Mouse (Mus musculus) heart, postnatal 0 days (tissue): ENCODE results near the gene Oser1. TPM values are rescaled to one million over a fixed set of nuclear protein-coding genes. Genes with fewer than 3 reads are reported as not detected.
A peak's percentile ranks its signal among the peaks of the same experiment; 100 is the strongest.

Experiments
- ATAC-seq: fragments of 200-750 bp; cut with Nextera tagmentation; 2 replicates; pipeline ENCODE4 v1.8.0; 2017; ENCODE audit warnings: low read depth, moderate number of reproducible peaks, moderate library complexity; ENCODE audit not compliant: insufficient read depth
- DNase-seq: peaks from one replicate; pipeline ENCODE4 v3.0.0-alpha.2; 2016; ENCODE audit warnings: low spot score
- H3K27ac ChIP-seq: fragments of 300-500 bp; sonication (generic); 2 replicates; pipeline ENCODE4 v1.5.1; 2014; ENCODE audit warnings: low read depth, mild to moderate bottlenecking
- H3K27me3 ChIP-seq: fragments of 300-500 bp; sonication (generic); 2 replicates; pipeline ENCODE4 v1.6.1; 2014; ENCODE audit warnings: low read length, mixed read lengths; ENCODE audit not compliant: control insufficient read depth, insufficient read depth
- H3K36me3 ChIP-seq: fragments of 300-500 bp; sonication (generic); replicated peaks from 2 replicates; pipeline ENCODE4 v1.6.1; 2014; ENCODE audit warnings: low read length, mixed read lengths; ENCODE audit not compliant: control insufficient read depth, insufficient read depth
- H3K4me1 ChIP-seq: fragments of 300-500 bp; sonication (generic); 2 replicates; pipeline ENCODE4 v1.6.1; 2014; ENCODE audit warnings: antibody characterized with exemption; ENCODE audit not compliant: control insufficient read depth, insufficient read depth
- H3K4me2 ChIP-seq: fragments of 300-500 bp; sonication (generic); 2 replicates; pipeline ENCODE4 v1.6.1; 2014; ENCODE audit warnings: low read depth, mild to moderate bottlenecking, low read length, moderate library complexity
- H3K4me3 ChIP-seq: fragments of 300-500 bp; sonication (generic); 2 replicates; pipeline ENCODE4 v1.5.1; 2014; ENCODE audit warnings: low read depth, low read length
- H3K9ac ChIP-seq: fragments of 300-500 bp; sonication (generic); replicated peaks from 2 replicates; pipeline ENCODE4 v1.6.1; 2014; ENCODE audit warnings: low read depth, low read length, mixed read lengths
- H3K9me3 ChIP-seq: fragments of 300-500 bp; sonication (generic); replicated peaks from 2 replicates; pipeline ENCODE4 v1.6.1; 2016; ENCODE audit warnings: low read length; ENCODE audit not compliant: control insufficient read depth
- CTCF ChIP-seq: IDR thresholded peaks from 2 replicates; pipeline ENCODE4 v1.5.1; 2016; ENCODE audit warnings: antibody characterized with exemption, control low read depth, low read depth
- EP300 ChIP-seq: IDR thresholded peaks from 2 replicates; pipeline ENCODE4 v1.6.1; 2016; ENCODE audit warnings: antibody characterized with exemption, low read depth
- WGBS: fragments of 180-500 bp; shearing (Covaris S2); extraction: QIAGEN DNeasy Blood & Tissue Kit; methylation state at CpG from one replicate; pipeline ENCODE4 v1.1.7; 2014; 5-methylcytosine and 5-hydroxymethylcytosine counted together
- polyA plus RNA-seq: library from polyadenylated mRNA; unstranded; fragments of >200 nt; fragmentation: Nextera tagmentation; extraction: Ambion mirVana; gene quantifications from 2 replicates; pipeline ENCODE4 v1.2.1, GENCODE M21; 2015
- total RNA-seq: library from RNA; depleted of rRNA; stranded (reverse); fragments of >200 nt; gene quantifications from 2 replicates; pipeline ENCODE4 v1.2.3, GENCODE M21; 2014; ENCODE audit warnings: low replicate concordance

The Oser1 gene
- total and polyA plus RNA-seq, 2 experiments from 2014 or later = 28.9 to 41.4 TPM

DNA sequence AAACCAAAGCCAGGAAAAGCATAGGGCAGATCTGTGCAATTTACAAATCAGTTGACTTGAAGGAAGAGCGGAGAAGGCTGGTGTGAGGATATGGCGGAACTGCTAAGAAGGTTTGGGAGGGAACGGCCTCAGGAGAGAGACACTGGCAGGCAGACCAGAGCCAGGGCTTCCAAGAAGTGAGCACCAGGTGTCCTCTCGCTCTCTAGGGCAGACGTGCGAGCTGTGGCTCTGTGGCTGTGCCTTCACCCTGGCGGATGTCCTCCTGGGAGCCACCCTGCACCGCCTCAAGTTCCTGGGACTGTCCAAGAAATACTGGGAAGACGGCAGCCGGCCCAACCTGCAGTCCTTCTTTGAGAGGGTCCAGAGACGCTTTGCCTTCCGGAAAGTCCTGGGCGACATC is 28.9 kb upstream of the Oser1 start:
- H3K9me3 ChIP-seq = no peaks in the 10 kb centered on the region
- 79% methylated on average over 13 of the region's 13 CpGs for WGBS
- no peak overlapping the region for H3K4me2 ChIP-seq
- no peaks in the 10 kb centered on the region for H3K36me3 ChIP-seq
- H3K9ac ChIP-seq = no peak overlapping the region
- no peaks in the 10 kb centered on the region for H3K4me1 ChIP-seq
- H3K27ac ChIP-seq = no peak overlapping the region
- H3K4me3 ChIP-seq = no peak overlapping the region
- no peak for ATAC-seq
- H3K27me3 ChIP-seq = peaks cover 4% of the 10 kb centered on the region; the same call in 1 of the 2 replicates
- no peak for DNase-seq
- TF ChIP-seq EP300 = no peak
- TF ChIP-seq CTCF = no peak

DNA sequence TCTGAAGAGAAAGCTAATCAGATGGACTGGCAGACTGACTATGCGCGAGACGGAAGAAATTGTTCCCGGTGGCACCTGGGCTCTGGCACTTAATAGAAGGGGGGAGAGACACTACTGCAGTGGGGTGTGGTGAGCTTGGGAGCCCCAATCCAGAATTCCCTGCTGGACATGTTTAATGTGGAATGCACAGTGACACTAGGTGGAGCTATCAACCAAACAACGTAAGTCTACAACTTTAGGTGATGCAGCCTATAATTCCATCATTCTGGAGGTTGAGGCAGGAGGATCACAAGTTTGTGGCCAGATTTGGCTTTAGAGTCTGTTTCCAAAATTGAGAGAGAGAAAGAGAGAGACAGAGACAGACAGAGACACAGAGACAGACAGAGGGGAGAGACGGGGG is 28.2 kb upstream of the Oser1 start:
- Histone ChIP-seq H3K36me3 (no peaks in the 10 kb centered on the region), H3K4me1 (no peaks in the 10 kb centered on the region), H3K27ac (no peak overlapping the region), H3K9ac (no peak overlapping the region), H3K9me3 (no peaks in the 10 kb centered on the region), H3K4me3 (no peak overlapping the region), H3K27me3 (0 out of 2 replicates have a peak, but pooled peaks cover 4% of the 10 kb centered on the region), H3K4me2 (no peak overlapping the region)
- WGBS = 73% methylated on average over 6 of the region's 6 CpGs
- ATAC-seq (no peak), DNase-seq (no peak)
- TF ChIP-seq EP300 (no peak), CTCF (peak; percentile 61)

DNA sequence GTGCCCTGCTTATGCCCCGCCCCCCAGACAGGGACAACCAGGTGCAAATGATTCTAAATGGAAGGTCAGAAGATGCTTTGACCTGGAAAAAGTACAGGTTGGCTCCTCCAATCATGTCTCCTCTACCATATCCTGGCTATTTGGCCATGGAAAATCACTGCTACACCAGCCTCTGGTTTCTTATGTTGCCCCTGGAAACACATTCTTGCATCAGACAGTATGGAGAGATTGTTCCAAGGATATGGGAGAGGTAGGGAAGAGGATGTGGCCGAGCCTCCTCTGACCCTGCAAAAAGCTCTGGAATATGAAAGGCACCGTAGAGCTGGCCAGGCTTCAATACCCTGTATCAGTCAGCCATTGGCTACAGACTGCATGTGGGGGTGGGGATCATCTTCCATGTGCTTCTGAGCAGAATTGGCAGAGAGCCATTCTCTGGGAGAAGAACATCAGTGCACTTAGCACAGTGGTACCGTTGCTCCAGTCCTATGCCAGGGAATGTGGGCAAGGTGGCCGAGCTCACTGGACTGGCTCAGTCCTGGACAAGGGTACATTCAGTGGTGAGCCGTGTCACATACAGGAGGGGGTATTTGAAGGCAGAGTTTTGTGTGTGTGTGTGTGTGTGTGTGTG is 26.3 kb upstream of the Oser1 start:
- ATAC-seq (no peak), DNase-seq (no peak)
- no peak overlapping the region for H3K9ac ChIP-seq
- no peak overlapping the region for H3K4me2 ChIP-seq
- no peak overlapping the region for H3K27ac ChIP-seq
- H3K9me3 ChIP-seq = no peaks in the 10 kb centered on the region
- H3K4me1 ChIP-seq = no peaks in the 10 kb centered on the region
- WGBS = 39% methylated on average over 6 of the region's 6 CpGs
- no peaks in the 10 kb centered on the region for H3K27me3 ChIP-seq
- H3K4me3 ChIP-seq = no peak overlapping the region
- TF ChIP-seq EP300 (no peak), CTCF (no peak)
- H3K36me3 ChIP-seq = no peaks in the 10 kb centered on the region

DNA sequence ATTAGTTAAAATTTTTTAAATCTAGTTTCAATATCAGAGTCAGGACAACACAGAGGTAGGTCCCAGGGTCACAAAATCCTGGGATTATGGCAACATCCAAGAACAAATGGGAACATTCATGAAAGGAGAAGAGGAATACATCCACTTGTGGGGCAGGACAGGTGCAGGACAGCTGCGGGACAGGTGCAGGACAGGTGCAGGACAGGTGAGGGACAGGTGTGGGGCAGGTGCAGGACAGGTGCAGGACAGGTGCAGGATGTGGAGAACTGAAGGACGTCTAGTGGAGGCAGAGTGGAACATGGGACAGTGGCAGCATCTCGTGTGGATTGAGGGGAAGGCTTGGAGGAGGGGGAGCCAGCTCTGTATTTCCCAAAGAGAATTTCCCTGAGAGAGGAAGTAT is 24.8 kb upstream of the Oser1 start:
- Histone ChIP-seq H3K27me3 (no peaks in the 10 kb centered on the region), H3K4me3 (no peak overlapping the region), H3K9ac (no peak overlapping the region), H3K4me2 (no peak overlapping the region), H3K4me1 (no peaks in the 10 kb centered on the region), H3K36me3 (no peaks in the 10 kb centered on the region), H3K9me3 (no peaks in the 10 kb centered on the region), H3K27ac (no peak overlapping the region)
- 49% methylated on average over 3 of the region's 3 CpGs for WGBS
- no peak for ATAC-seq
- no peak for DNase-seq
- no peak for TF ChIP-seq CTCF

DNA sequence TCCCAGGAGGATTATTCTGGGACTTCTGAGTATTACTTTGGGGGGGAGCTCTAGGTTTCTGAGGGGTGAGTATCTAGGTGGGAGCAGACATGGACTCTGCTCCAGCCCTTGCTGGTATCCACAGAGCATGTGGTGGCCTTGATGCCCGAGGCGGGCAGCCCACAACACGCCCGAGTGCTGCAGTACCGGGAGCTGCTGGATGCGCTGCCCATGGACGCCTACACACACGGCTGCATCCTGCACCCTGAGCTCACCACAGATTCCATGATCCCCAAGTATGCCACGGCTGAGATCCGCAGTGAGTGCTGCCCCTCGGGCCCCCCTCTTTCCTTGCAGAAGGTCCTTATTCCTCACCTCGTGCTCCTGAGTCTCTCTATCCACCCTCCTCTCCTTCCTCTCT is 22.9 kb upstream of the Oser1 start:
- ATAC-seq (no peak), DNase-seq (no peak)
- TF ChIP-seq EP300 = no peak
- no peak for TF ChIP-seq CTCF
- Histone ChIP-seq H3K4me1 (no peaks in the 10 kb centered on the region), H3K9ac (no peak overlapping the region), H3K9me3 (no peaks in the 10 kb centered on the region), H3K4me3 (no peak overlapping the region), H3K4me2 (no peak overlapping the region), H3K27ac (no peak overlapping the region), H3K27me3 (no peaks in the 10 kb centered on the region), H3K36me3 (no peaks in the 10 kb centered on the region)
- WGBS = 78% methylated on average over 12 of the region's 12 CpGs

DNA sequence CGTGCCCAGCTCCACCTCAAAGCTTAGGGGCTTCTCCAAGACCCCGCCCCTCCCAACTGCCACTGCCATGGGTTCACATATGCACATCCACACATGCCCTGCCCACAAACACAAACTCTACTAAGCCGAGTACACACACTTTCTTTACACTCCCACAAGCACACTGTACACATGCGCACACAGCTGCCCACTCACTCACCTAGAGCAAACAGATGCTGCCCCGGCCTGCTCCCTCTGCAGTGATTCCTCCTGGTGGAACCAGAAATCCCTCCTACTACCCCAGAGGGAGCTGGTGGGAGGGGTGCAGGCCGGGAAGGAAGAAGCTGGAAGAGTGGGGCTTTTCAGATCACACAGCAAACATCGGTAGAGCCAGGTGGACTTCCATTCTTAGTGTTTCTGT is 19.5 kb upstream of the Oser1 start:
- Histone ChIP-seq H3K4me3 (no peak overlapping the region), H3K4me2 (no peak overlapping the region), H3K27ac (no peak overlapping the region), H3K9me3 (no peaks in the 10 kb centered on the region), H3K4me1 (no peaks in the 10 kb centered on the region), H3K27me3 (peaks cover 10% of the 10 kb centered on the region), H3K9ac (no peak overlapping the region), H3K36me3 (no peaks in the 10 kb centered on the region)
- DNase-seq = no peak
- TF ChIP-seq EP300 = no peak
- TF ChIP-seq CTCF = no peak
- 58% methylated on average over 7 of the region's 7 CpGs for WGBS
- no peak for ATAC-seq
